Mouse (Mus musculus) C2C12 (cell line): Measurements from ENCODE around the gene Zbtb8os.

Experiments
- CTCF ChIP-seq: IDR thresholded peaks from one replicate; pipeline ENCODE4 v1.5.1; 2011; ENCODE audit not compliant: control insufficient read depth, insufficient read depth, insufficient read length
- MAX ChIP-seq: IDR thresholded peaks from one replicate; pipeline ENCODE4 v1.6.1; 2011; ENCODE audit warnings: mild to moderate bottlenecking, control low read depth
- MYOD1 ChIP-seq: IDR thresholded peaks from one replicate; pipeline ENCODE4 v1.6.1; 2011; ENCODE audit warnings: low read depth; ENCODE audit not compliant: control insufficient read depth, insufficient read length
- MYOG ChIP-seq: IDR thresholded peaks from one replicate; pipeline ENCODE4 v1.6.1; 2011; ENCODE audit not compliant: control insufficient read depth, insufficient read length; ENCODE audit errors: extremely low read depth
- USF1 ChIP-seq: IDR thresholded peaks from one replicate; pipeline ENCODE4 v1.6.1; 2011; ENCODE audit warnings: low read depth, mild to moderate bottlenecking, control low read depth, moderate library complexity

DNA sequence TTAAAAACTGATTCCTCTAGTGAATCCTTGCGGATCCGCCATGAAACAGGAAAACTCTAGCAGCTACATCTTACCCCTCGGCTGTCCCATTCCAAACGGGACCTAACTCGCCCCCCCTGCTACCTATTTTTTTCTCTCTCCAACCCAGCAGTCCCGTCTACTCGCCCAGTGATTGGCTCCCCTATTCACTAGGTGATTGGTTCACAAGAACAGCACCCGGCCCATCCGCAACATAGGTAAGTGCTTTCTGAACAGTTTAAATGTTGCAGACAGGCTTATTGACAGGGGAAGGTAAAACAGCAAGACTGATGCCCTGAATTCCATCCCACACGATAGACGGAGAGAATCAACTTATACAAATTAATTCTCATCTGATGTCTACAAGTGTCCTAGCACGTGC, 17.7 kb downstream of the Zbtb8os start:
- no peak for TF ChIP-seq CTCF
- no peak for TF ChIP-seq USF1
- TF ChIP-seq MAX, result no peak
- TF ChIP-seq MYOD1, result no peak
- no peak for TF ChIP-seq MYOG
